Mouse (Mus musculus) 3T3-L1 (cell line): ENCODE measurements around the gene Pigyl.
A peak's percentile ranks its signal among the peaks of the same experiment; 100 is the strongest.

ENCODE experiments used
- DNase-seq: peaks from one replicate; pipeline ENCODE4 v3.0.0-alpha.2; 2015; ENCODE audit warnings: low read depth, low spot score

Gene Pigyl

DNA sequence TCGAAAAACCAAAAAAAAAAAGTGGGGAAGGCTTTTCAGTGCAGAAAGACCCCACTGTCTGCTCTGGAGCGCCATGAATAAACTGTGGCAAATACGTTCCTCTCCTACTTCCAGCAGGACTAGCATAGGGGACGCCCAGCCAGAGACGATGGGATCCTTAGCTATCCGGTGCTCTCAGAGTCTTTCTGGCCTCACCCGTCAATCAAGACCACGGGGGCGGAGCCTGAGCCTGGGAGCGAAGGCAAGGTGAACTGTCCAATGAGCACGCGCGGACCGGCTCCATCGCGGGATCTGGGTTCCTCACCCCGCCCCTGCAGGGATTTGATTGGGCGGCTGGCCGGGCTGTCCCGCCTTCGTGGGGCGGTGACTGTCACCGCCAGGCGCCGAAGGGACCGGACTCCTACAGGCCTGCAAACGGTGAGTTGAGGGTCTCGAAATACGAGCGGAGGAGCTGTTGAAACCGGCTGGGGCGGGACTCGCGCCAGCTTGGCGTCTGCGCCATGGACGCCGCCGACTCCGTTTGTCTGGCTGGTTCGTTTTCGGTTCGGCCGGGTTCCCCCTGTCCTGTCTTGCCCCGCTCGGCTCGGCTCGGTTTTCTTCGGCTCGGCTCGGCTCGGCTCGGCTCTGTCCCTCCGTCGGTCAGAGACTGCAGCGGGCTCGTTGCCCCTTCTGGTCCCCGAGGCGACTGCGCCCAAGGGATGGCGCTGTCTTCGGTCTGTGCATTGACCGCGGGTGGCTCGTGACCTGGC, at the start of gene Pigyl:
Pigyl (plus strand) TSS at position 350 of the 749 bp plus-strand sequence.
- DNase-seq, result peak; percentile 99

DNA sequence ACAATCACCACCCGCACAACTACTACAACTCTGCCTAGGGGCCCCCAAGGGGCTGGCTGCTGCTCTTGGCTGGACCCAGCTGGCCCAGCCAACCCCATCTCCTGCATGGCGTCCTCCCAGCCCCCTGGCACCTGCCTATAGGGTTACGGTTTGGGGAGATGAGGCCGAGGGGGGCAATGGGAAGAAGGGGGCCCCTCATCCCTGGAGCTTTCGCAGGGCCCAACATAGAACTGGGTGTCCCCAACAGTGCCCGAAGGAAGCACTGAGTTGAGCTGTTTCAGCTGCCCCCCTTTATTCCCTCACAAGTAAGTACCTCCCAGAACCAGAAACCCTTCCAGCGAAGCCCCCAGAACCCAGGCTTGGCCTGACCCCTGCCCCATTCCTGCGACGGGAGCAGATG, 48.5 kb upstream of the Pigyl start:
- DNase-seq, result no peak

DNA sequence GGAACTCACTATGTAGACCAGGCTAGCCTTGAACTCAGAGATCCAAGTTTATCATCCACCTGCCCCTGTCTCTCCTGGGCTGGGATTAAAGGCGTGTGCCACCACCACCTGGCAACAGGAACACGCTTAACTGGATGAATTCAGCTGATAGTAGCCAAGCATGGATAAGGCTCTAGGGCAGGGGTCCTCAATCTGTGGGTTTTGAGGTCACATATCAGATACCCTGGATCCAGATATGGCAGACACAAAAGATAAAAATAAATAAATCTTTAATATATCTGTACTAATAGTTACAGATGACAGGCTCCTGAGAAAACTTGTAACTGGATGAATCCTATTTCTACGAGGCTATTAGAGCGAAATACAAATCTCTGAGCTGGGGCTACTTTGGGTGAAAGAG, 41.0 kb upstream of the Pigyl start:
- DNase-seq, result no peak

DNA sequence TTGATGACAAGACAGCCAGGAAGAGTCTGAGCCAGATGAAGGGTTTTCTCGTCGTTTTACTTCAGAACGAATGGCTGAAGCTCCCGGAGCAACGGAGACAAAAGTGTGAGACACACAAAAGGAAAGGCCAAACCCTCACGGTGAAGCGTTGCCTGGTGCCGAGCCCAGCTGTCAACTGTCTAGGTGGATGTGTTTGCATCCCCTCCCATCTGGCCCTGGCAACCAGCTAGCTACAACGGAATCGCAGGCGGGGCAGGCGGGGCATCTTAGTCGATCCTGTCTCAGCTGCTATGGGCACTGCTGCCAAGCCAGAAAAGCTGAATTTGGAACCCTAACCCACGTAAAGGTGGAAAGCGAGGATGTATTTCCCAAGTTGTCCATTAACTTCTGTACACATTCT, 40.6 kb upstream of the Pigyl start:
- peak; percentile 23 for DNase-seq

DNA sequence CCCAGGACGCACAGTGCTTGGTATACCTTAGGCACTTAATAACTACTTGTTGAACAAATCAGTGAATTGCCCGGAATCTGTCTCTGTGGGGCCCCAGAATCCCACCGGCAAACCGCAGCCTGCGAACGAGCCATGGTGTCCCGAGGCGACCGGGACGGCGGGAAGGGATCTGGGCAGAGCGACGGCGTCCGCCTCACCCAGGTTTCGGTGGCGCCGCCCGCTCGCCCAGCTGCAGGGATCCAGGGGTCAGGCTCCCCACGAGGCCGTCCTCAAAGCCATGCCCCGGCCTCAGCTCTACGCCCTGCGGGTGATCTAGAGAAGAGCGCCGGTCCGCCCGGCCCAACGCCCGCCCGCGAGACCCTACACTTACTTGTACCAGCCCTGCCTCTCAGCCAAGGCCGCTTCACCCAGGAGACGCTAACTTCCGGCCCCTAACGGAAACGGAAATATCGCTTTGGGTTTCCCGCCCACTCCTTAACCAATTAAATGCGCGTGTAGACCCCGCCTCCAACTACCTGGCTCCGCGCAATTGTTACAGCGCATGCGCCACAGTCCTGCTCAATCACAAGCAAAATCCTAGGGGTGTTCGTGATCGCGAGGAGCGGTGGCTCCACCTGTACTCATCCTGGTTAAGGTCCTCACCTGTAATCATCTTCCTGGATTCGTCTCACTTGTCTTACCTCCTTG, 39.8 kb upstream of the Pigyl start, which contains the start of gene Elof1:
Elof1 (minus strand) TSS at position 433 of the 687 bp plus-strand sequence.
- peak; percentile 98 for DNase-seq

DNA sequence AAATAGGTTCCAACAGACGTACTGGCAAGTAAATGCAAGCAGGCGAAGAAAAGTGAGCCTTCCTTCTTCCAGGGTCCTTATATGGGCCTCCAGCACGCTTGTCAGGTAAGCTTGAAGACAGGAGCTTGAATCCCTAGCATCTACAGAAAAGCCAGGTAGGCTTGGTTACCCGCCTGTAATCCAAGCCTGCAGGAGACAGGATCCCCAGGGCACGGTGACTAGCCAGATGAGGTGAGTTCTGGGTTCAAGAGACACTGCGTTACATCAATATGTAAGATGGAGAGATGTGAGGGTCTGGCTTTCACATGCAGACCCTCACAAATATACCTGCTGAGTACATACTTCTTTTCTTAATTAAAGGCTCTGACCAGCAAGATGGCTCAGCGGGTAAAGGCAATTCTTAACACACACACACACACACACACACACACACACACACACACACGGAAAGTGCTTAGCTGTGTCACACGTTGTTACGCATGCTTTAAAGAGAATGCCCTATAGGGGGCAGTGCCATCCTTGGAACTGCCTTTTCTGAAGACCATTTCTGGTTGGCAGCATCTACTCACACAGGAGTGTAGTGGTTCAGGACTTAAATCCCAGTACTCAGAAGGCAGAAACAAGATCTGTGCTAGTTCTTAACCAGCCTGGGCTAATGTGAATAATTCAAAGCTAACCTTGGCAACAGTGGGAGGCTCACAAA, 38.7 kb upstream of the Pigyl start:
- DNase-seq, result peak; percentile 78

DNA sequence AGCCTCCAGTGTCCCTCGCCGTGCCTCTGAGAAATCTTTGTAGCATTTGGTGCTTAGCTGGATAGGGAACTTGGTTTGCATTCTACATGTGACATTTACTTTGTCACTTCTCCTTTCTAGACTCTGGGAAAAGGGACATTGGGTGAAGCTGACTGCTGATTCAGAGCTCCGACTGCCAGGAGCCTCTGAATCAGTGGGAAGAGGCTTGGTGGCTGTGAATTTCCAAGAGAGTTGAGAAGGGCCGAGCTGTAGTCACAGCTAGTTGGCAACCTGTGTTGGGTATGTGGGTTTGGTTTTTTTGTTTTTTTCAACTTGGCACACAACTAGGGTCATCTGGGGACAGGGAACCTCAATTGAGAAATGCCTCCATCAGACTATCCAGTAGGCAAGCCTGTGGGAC, 37.1 kb upstream of the Pigyl start:
- no peak for DNase-seq

DNA sequence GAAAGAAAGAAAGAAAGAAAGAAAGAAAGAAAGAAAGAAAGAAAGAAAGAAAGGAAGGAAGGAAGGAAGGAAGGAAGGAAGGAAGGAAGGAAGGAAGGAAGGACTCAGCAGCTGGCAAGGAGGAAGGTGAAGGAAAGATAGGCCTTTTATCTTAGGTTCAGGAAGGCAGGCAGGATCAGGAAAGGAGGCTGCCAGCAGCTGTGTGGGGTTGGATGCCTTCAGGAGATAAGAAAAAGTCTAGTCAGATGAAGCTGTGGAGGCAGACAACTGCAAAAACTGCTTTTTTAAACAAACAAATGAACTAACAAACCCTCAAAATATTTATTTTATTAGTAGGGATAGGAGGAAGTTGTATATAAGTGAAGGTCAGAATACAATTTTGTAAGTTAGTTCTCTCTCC, 35.1 kb upstream of the Pigyl start:
- DNase-seq, result no peak

DNA sequence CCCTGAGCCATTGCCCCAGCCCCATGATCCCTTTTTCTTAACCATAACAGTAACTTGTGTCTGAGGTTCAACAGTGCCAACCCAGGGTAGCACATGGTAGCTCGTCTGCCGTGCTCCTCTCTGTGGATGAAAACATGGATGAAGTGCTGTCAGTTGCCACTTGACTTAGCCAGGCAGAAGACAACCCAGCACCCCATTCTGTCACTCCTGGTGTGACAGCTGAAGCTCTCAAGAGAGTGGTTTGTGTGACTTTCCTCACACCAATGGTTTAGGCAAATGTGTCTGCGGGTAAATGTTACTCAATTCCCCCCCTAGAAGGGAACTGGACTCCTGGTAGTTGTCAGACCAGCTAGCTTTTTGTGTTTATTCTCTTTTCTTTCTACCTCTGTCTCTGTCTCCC, 34.6 kb upstream of the Pigyl start:
- DNase-seq, result no peak

DNA sequence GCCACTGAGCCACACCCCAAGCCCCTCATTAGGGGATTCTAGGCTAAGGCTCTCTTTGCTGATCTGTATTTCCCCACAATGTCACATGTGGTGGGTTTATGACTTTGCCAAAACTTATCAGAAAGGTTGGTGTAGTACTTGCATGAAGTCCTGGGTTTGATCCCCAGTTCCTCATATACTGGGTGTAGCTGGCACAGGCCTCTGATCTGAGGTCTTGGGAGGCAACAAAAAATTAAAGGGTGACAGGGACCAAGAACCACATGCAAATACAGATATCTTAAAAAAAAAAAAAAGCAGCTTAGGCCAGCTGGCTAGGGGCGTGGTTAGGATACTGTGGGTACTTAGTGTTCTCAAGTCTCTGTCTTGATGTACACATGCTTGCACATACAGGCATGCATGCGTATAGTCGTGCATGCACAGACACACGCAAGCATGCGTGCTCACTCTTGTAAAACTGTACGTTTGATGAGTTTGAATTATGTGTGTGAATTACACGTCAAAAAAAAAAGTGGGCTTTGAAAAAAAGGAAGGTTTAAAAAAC, 33.5 kb upstream of the Pigyl start:
- DNase-seq, result no peak

DNA sequence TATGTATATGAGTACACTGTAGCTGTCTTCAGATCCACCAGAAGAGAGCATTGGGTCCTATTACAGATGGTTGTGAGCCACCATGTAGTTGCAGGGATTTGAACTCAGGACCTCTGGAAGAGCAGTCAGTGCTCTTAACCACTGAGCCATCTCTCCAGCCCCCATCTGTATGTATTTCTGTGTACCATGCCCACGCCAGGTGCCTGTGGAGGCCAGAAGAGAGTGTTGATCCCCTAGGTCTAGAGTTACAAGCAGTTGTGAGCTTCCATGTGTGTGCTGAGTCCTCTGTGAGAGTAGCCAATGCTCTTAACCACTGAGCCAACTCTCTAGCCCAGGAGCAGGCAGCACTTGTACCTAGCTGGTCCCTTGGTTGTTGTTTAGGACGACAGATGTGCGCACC, 32.5 kb upstream of the Pigyl start:
- DNase-seq, result no peak

DNA sequence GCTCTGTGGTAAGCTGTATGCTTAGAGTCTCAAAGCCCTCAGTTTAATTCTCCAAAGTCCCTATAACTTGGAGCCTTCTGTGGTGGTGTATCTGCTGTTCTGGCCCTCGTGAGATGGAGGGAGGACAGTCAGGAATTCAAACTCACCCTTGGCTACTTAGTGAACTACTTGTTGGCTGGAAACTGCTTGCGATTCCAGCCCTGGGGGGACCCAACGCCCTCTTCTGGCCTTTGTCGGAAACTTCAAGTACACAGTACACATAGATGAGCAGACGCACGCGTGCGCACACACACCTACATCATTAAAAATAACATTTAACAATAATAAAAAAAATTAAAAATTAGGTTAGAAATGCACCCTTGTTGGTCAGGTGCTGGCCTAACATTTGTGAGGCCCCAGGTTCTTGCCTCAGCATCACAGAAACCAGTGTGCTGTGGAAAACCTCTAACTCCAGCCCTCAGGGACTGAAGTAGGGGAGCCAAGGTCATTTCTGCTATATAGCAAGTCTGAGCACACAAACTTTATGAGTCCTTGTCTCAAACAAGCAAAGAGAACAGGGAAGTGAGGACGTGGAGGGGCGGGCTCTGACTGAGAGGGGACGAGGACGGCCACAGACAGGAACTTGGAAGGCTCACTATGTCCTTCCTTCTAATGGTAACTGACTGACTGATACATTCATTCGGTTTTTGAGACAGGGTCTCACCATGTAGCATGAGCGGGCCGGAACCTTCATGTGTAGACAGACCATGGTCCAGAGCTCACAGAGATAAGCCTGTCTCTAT, 31.2 kb upstream of the Pigyl start:
- no peak for DNase-seq

DNA sequence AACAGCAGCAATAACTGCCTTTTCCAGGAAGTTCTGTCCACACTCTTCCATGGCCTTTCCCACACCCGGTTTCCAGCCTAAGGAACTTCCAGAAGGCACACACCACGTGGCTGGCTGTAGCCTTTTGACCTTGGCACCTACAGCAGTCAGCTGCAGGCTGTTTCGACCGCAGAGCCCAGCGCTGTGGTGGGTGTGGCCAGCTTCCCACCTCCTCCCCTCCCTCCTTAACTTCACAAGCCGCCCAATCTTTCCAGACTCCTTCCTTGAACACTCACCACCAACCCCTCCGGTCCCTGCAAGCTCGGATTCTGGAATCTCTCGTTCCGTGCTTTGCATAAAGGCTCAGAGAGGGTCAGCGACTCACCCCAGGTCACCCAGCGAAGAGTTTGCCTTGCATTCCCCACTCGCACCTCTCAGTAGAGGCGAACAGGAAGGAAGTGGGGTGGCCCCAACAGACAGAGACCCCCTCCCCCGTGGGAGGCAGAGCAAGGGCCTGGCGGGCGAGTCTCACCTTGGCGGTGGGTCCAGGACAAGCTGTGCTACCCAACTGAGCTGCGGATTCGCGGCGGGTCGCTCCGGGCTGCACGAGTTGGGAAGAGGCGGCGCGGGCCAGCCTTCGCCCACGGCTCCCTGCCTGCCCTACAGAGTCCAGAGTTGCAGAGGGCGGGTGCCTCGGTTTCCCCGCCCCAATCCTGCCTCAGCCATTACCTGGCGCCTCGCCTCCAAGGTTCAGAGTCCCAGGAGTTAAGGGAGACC, 25.2 kb upstream of the Pigyl start:
- no peak for DNase-seq

DNA sequence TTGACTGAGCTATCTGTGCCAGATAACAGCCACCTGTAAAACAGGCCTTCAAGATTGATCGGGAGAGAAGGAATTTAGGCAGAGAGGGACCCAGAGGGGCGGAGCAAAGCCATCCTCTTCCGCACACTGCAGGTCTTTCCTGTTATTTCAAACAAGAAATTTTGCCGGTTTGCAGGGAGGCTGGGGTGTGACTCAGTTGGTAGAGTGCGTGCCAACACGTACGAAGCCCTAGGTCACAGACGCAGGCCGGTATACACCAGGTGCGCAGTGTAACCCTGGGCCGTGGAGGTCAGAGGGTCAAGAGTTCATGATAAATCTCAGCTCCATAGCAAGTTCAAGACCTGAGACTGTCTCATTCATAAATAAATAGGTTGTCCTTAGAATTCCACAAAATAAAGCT, 24.4 kb upstream of the Pigyl start:
- DNase-seq, result no peak

DNA sequence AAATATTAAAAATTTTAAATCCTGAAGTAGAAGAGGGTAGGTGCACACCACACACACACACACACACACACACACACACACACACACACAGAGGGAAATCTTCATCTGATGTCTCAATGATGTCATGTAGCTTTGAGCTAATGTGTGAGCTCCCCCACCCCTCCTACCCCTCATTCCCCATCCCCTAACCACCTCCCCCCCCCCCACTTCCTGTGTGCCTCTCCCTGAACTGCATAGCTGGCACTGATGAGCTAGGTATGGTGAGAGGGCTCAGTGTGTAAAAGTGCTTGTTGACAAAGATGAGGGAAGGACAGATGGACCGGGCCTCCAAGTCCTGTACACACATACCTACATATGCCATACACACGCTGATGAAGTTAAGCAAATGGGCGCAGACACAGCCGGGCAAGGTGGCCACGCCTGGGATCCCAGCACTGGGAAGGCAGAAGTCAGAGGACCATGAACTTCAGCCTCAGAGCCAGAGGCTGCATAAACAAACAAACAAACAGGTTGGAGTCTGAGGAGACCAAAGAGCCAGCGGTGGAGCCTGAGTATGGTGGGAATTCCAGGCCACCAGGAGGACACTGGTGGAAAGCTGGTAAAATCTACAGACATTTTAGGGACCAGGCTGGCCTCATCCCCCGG, 22.3 kb upstream of the Pigyl start:
- DNase-seq, result no peak

DNA sequence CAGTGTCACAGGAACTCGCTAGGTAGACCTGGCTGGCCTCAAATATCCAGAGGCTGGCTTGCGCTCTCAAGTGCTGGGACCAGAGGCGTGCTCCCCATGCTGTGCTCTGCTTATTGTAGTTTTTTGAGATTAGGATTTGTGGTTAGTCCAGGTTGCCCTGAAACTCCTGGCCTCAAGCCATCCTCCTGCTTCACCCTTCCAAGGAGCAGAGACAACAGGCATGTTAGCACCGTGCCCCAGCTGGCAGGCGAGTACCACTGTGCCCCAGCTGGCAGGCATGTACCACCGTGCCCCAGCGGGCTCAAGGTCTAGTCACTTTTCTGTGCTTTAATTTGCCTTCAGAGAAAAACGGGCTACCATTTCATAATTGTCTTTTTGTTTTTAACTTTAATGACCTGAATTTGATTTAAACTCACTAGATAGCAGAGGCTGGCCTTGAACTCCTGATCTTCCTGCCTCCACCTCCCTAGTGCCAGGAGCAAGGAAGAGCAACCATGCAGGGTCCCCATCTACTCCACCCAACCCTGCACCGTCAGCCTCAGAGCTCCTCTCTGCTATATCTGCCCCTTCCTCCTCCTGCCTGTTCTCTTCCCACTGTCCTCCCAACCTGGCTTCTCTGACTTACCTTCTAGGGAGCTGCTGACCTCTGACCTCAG, 21.5 kb upstream of the Pigyl start:
- DNase-seq, result no peak

DNA sequence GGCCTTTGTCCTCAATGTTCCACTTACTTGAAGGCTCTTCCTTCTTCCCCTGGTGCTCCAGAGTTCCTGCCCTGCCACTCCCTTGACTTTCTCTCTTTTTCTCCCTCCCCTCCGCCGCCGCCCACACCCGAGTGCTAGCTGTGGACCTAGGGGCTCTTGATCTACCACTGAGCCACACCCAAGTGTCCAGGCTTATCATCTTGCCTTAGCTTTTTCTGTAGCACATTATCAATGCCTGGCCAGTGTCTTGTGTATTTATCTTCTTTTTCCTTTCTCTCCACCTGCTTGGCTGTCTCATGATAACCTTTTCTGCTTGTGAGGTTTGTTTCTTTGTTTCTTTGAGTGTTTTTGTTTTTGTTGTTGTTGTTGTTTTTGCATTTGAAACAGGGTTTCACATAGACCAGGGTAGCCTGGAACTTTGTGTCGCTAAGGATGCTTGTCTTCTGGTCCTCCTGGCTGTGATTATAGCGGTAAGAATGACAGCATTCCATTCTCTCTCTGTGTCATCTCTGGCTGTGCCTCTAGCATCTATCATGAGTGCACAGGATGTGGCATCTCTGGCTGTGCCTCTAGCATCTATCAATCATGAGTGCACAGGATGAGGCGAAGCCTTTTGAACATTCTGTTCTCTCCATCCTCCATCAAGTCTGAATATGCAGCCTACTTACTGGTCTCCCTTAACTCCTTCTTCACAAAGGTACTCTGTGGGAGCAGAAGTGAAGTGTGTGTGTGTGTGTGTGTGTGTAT, 20.8 kb upstream of the Pigyl start, which contains the start of gene Acp5:
Acp5 (minus strand) TSS at position 68 of the 747 bp plus-strand sequence.
- DNase-seq, result no peak

DNA sequence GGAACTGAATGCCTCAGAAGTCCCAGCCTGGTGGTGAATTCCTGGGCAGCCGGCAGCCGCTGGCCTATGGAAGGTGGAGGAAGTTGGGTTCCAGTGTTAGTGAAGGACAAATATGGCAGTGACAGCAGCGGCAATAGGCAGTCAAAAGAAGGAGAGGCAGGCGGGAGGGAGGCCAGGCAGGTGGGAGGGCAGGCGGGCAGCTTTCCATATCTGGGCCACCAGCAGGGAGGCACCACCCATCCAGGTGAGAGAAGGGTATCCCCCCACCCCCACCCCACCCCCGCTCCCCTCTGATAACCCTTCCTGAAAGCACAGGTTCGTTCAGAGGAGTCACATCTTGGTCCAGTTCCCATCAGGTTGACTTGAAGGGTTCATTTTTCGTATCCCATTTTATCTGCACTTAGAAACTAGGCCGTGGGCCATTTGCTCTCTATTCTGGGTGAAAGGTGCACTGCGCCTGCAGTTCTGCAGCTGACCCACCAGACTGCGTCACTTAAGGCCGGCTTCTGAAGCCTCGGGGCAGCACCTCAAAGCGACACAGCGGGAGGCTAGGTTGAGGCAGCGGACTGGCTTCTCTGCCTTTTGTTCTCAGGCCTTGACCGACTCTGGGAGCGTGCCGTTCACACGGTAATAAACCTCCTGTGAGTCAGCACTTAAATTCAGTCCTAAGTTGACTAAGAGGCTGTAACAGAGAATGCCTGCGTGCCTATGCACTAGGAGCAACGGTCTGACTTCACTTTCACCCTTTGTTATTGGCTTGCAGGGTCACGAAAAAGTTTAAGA, 19.7 kb upstream of the Pigyl start:
- no peak for DNase-seq
